Mouse (Mus musculus) stomach, embryonic 14.5 days (tissue): Measurements from ENCODE around the gene Ltbp4. TPM values are rescaled to one million over a fixed set of nuclear protein-coding genes. Genes with fewer than 3 reads are reported as not detected.
A peak's percentile ranks its signal among the peaks of the same experiment; 100 is the strongest.

Source experiments
- ATAC-seq: fragments of 200-750 bp; cut with Nextera tagmentation; 2 replicates; pipeline ENCODE4 v1.8.0; 2017; ENCODE audit warnings: low read depth, moderate TSS enrichment; ENCODE audit not compliant: insufficient number of reproducible peaks, insufficient read depth, low FRiP score
- H3K27ac ChIP-seq: fragments of 300-500 bp; sonication (generic); 2 replicates; pipeline ENCODE4 v1.5.1; 2014; ENCODE audit warnings: mild to moderate bottlenecking, low read length, moderate library complexity, mixed read lengths
- H3K27me3 ChIP-seq: fragments of 300-500 bp; sonication (generic); 2 replicates; pipeline ENCODE4 v1.6.1; 2014; ENCODE audit warnings: low read length, control low read depth, mixed read lengths; ENCODE audit not compliant: control insufficient read depth, insufficient read depth
- H3K36me3 ChIP-seq: fragments of 300-500 bp; sonication (generic); 2 replicates; pipeline ENCODE4 v1.6.1; 2014; ENCODE audit warnings: mild to moderate bottlenecking, control low read depth, low read length, moderate library complexity, mixed read lengths; ENCODE audit not compliant: control insufficient read depth, insufficient read depth
- H3K4me1 ChIP-seq: fragments of 300-500 bp; sonication (generic); 2 replicates; pipeline ENCODE4 v1.6.1; 2014; ENCODE audit warnings: low read length, control low read depth, mixed read lengths; ENCODE audit not compliant: control insufficient read depth, insufficient read depth
- H3K4me2 ChIP-seq: fragments of 300-500 bp; sonication (generic); replicated peaks from 2 replicates; pipeline ENCODE4 v1.6.1; 2014; ENCODE audit warnings: low read depth, low read length, control low read depth
- H3K4me3 ChIP-seq: fragments of 300-500 bp; sonication (generic); 2 replicates; pipeline ENCODE4 v1.5.1; 2014; ENCODE audit warnings: low read depth, low read length, control low read depth
- H3K9ac ChIP-seq: fragments of 300-500 bp; sonication (generic); replicated peaks from 2 replicates; pipeline ENCODE4 v1.6.1; 2014; ENCODE audit warnings: low read depth, mild to moderate bottlenecking, control low read depth, low read length, moderate library complexity, mixed read lengths
- H3K9me3 ChIP-seq: fragments of 300-500 bp; sonication (generic); 2 replicates; pipeline ENCODE4 v1.6.1; 2016; ENCODE audit warnings: low read depth, low read length, control low read depth; ENCODE audit not compliant: control insufficient read depth
- WGBS: fragments of 180-500 bp; shearing (Covaris S2); extraction: QIAGEN DNeasy Blood & Tissue Kit; methylation state at CpG from one replicate; pipeline ENCODE4 v1.1.7; 2014; 5-methylcytosine and 5-hydroxymethylcytosine counted together
- polyA plus RNA-seq: library from polyadenylated mRNA; unstranded; fragments of >200 nt; fragmentation: Nextera tagmentation; extraction: Ambion mirVana; gene quantifications from 2 replicates; pipeline ENCODE4 v1.2.1, GENCODE M21; 2014

Ltbp4 gene
- polyA plus RNA-seq, 1 experiment from 2014 or later, result 178 TPM

DNA sequence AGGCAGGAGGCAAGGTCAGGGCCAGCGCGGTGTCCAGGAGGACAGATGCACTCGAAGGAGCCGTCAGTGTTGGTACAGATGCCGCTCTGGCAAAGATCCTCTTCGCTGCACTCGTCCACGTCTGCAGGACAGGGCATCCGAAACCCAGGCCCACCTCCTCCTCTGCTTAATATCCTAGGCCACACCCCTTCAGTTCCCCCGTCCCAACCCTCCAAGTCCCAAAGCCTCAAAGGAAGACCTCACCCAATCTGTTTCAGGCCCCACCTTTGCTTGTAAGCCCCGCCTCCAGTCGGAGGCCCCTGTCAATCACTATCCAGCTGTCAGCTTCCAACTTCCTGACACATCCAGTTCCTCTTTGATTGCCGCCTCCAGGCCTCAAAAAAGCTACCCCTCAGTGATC lies 15.2 kb downstream of the Ltbp4 start:
- peaks cover 51% of the 10 kb centered on the region for H3K36me3 ChIP-seq
- ATAC-seq, result no peak

DNA sequence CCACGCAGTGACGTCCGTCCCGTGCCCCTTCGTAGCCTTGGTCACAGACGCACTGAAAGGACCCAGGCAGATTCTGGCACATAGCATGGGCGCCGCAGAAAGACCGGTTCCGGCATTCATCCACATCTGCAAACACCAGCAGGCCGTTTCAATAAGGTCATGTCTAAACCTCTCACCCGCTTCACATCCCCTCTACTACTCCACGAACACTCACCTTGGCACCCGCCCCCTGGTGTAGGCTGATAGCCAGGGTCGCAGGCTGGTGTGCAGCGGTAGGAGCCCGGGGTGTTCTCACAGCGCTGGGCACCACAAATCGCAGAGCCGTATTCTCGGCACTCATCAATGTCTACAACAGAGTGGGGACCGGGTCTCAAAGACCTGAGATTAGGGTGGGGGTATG lies 18.1 kb downstream of the Ltbp4 start:
- H3K27me3 ChIP-seq, result no peaks in the 10 kb centered on the region
- no peak overlapping the region for H3K9ac ChIP-seq
- H3K36me3 ChIP-seq, result peaks cover 38% of the 10 kb centered on the region
- WGBS, result 90% methylated on average over 22 of the region's 22 CpGs
- no peak overlapping the region for H3K4me3 ChIP-seq
- H3K27ac ChIP-seq, result no peak overlapping the region
- H3K4me2 ChIP-seq, result no peak overlapping the region
- no peak for ATAC-seq
- no peaks in the 10 kb centered on the region for H3K4me1 ChIP-seq
- peaks cover 2% of the 10 kb centered on the region; the same call in 1 of the 2 replicates for H3K9me3 ChIP-seq

More for the DNA sequence above, 15.2 kb downstream of the Ltbp4 start:
- 34% methylated on average over 13 of the region's 13 CpGs for WGBS
- H3K4me1 ChIP-seq, result peaks cover 13% of the 10 kb centered on the region; the same call in 1 of the 2 replicates
- no peak overlapping the region for H3K4me3 ChIP-seq
- H3K4me2 ChIP-seq, result no peak overlapping the region
- no peak overlapping the region for H3K27ac ChIP-seq
- H3K9me3 ChIP-seq, result no peaks in the 10 kb centered on the region
- H3K9ac ChIP-seq, result no peak overlapping the region
- 0 out of 2 replicates have a peak, but pooled peaks cover 4% of the 10 kb centered on the region for H3K27me3 ChIP-seq

- no peak overlapping the region for H3K4me3 ChIP-seq
- H3K9me3 ChIP-seq, result peaks cover 8% of the 10 kb centered on the region; the same call in 1 of the 2 replicates
- no peak overlapping the region for H3K27ac ChIP-seq
- H3K4me1 ChIP-seq, result no peaks in the 10 kb centered on the region
- H3K36me3 ChIP-seq, result peaks cover 36% of the 10 kb centered on the region
- WGBS, result 56% methylated on average over 7 of the region's 7 CpGs
- H3K9ac ChIP-seq, result no peak overlapping the region
- no peak for ATAC-seq
- no peak overlapping the region for H3K4me2 ChIP-seq
- H3K27me3 ChIP-seq, result no peaks in the 10 kb centered on the region
Observed at GRCm38 (mm10) chr7:27315958-27316357, 21.5 kb downstream of the Ltbp4 start.

DNA sequence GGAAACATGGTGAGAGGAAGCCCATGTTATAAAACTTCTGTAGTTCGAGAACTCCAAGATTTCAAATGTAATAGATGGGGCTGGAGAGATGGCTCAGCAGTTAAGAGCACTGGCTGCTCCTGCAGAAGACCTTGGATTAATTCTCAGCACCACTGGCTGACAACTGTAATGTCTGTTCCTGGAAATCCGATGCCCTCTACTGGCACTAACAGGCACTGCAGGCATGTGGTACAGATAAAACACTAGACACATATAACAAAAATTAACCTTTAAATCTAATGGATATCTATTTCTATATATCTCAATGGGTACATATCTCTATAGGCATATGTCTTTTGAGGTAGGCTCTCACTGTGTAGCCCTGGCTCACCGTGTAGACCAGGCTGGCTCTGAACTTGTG lies 23.1 kb downstream of the Ltbp4 start:
- Histone ChIP-seq H3K9me3 (peaks cover 8% of the 10 kb centered on the region; the same call in 1 of the 2 replicates), H3K4me2 (no peak overlapping the region), H3K4me3 (no peak overlapping the region), H3K27me3 (no peaks in the 10 kb centered on the region), H3K9ac (no peak overlapping the region), H3K36me3 (peaks cover 28% of the 10 kb centered on the region; the same call in 1 of the 2 replicates), H3K27ac (no peak overlapping the region), H3K4me1 (0 out of 2 replicates have a peak, but pooled peaks cover 7% of the 10 kb centered on the region)
- ATAC-seq, result no peak
- 91% methylated on average over 3 of the region's 3 CpGs for WGBS

GRCm38 (mm10) chr7:27311651-27312284 lies 25.7 kb downstream of the Ltbp4 start:
- H3K4me3 ChIP-seq, result no peak overlapping the region
- H3K4me2 ChIP-seq, result no peak overlapping the region
- H3K27me3 ChIP-seq, result no peaks in the 10 kb centered on the region
- WGBS, result 90% methylated on average over 12 of the region's 12 CpGs
- H3K9me3 ChIP-seq, result peaks cover 8% of the 10 kb centered on the region; the same call in 1 of the 2 replicates
- no peak overlapping the region for H3K27ac ChIP-seq
- H3K4me1 ChIP-seq, result 0 out of 2 replicates have a peak, but pooled peaks cover 13% of the 10 kb centered on the region
- no peak for ATAC-seq
- H3K9ac ChIP-seq, result no peak overlapping the region
- peaks cover 28% of the 10 kb centered on the region; the same call in 1 of the 2 replicates for H3K36me3 ChIP-seq

DNA sequence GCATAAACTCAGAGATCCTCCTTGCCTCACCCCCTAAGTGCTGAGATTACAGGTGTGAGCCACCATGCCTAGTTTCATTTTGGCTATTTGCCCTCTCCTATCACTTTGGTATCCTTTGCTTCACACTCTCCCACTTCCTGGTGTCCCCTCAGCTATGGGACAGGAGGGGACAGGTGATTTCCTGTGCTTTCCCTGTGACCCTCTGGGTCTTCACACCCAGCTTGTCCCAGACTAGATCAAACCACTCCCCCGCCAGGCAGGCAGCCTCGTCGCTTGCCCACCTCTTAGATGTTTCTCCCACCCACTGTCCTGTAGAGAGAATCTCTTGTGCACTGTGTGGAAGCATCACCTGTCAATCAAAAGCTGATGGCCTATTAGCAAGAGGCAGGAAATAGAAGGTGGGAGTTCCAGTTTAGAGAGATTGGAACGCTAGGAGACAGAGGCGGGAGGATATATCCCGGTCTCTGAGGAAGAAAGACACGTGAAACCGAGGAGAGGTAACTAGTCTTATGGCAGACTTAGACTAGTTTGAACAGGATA lies 26.4 kb downstream of the Ltbp4 start:
- 57% methylated on average over 8 of the region's 8 CpGs for WGBS
- no peak overlapping the region for H3K4me2 ChIP-seq
- no peaks in the 10 kb centered on the region for H3K27me3 ChIP-seq
- no peak overlapping the region for H3K27ac ChIP-seq
- no peak overlapping the region for H3K9ac ChIP-seq
- H3K4me1 ChIP-seq, result 0 out of 2 replicates have a peak, but pooled peaks cover 13% of the 10 kb centered on the region
- peaks cover 31% of the 10 kb centered on the region; the same call in 1 of the 2 replicates for H3K36me3 ChIP-seq
- H3K4me3 ChIP-seq, result no peak overlapping the region
- H3K9me3 ChIP-seq, result peaks cover 8% of the 10 kb centered on the region; the same call in 1 of the 2 replicates
- ATAC-seq, result no peak

- Histone ChIP-seq H3K4me3 (0 out of 2 replicates have a peak overlapping the region, but pooled peaks have one; percentile 5), H3K9ac (no peak overlapping the region), H3K4me2 (peak overlapping the region; percentile 26), H3K27me3 (no peaks in the 10 kb centered on the region), H3K9me3 (peaks cover 8% of the 10 kb centered on the region; the same call in 1 of the 2 replicates), H3K27ac (peak overlapping the region; percentile 21; the same call in 1 of the 2 replicates), H3K36me3 (peaks cover 36% of the 10 kb centered on the region), H3K4me1 (0 out of 2 replicates have a peak, but pooled peaks cover 13% of the 10 kb centered on the region)
- 21% methylated on average over 17 of the region's 17 CpGs for WGBS
- ATAC-seq, result peak; percentile 2; the same call in 1 of the 2 replicates
Observed at GRCm38 (mm10) chr7:27310306-27310705, 27.2 kb downstream of the Ltbp4 start.

GRCm38 (mm10) chr7:27309832-27310231 lies 27.7 kb downstream of the Ltbp4 start:
- WGBS, result 74% methylated on average over 3 of the region's 3 CpGs
- peak overlapping the region; percentile 33; the same call in 1 of the 2 replicates for H3K4me2 ChIP-seq

More at GRCm38 (mm10) chr7:27309832-27310231, 27.7 kb downstream of the Ltbp4 start:
- Histone ChIP-seq H3K27me3 (no peaks in the 10 kb centered on the region), H3K9me3 (peaks cover 8% of the 10 kb centered on the region; the same call in 1 of the 2 replicates), H3K9ac (no peak overlapping the region), H3K4me1 (0 out of 2 replicates have a peak, but pooled peaks cover 13% of the 10 kb centered on the region), H3K4me3 (no peak overlapping the region), H3K27ac (peak overlapping the region; percentile 55; the same call in 1 of the 2 replicates), H3K36me3 (peaks cover 38% of the 10 kb centered on the region)
- ATAC-seq, result no peak
